Mouse (Mus musculus) myocyte (in vitro differentiated cells): ENCODE data around the gene Itgb1bp1. TPM values are rescaled to one million over a fixed set of nuclear protein-coding genes. Genes with fewer than 3 reads are reported as not detected.

Experiments
- H3K27me3 ChIP-seq: one replicate; pipeline ENCODE4 v1.6.1; 2011; ENCODE audit not compliant: control insufficient read depth, insufficient read depth, insufficient read length
- H3K36me3 ChIP-seq: one replicate; pipeline ENCODE4 v1.6.1; 2011; ENCODE audit not compliant: control insufficient read depth, insufficient read depth
- H3K4me2 ChIP-seq: one replicate; pipeline ENCODE4 v1.6.1; 2011; ENCODE audit warnings: low read depth, control low read depth
- H3K4me3 ChIP-seq: one replicate; pipeline ENCODE4 v1.5.1; 2011; ENCODE audit warnings: mild to moderate bottlenecking, control low read depth, moderate library complexity
- H3K79me2 ChIP-seq: one replicate; pipeline ENCODE4 v1.6.1; 2011; ENCODE audit not compliant: control insufficient read depth, insufficient read depth
- H3ac ChIP-seq: one replicate; pipeline ENCODE4 v1.6.1; 2011; ENCODE audit not compliant: control insufficient read depth, insufficient read length
- CEBPB ChIP-seq: IDR thresholded peaks from 2 replicates; pipeline ENCODE4 v1.6.1; 2011; ENCODE audit warnings: mild to moderate bottlenecking, moderate library complexity; ENCODE audit not compliant: poor library complexity, insufficient read depth, severe bottlenecking
- E2F4 ChIP-seq: IDR thresholded peaks from one replicate; pipeline ENCODE4 v1.6.1; 2011; ENCODE audit warnings: mild to moderate bottlenecking, control low read depth, moderate library complexity; ENCODE audit not compliant: insufficient read depth
- MAX ChIP-seq: IDR thresholded peaks from one replicate; pipeline ENCODE4 v1.6.1; 2011; ENCODE audit warnings: low read depth, mild to moderate bottlenecking, control low read depth
- MYOD1 ChIP-seq, 3 experiments: IDR thresholded peaks; one replicate each; pipeline ENCODE4 v1.6.1; 2011; ENCODE audit warnings: control low read depth in 2 of 3, low read depth in 2 of 3, mild to moderate bottlenecking in 2 of 3, moderate library complexity in 1 of 3; ENCODE audit not compliant: insufficient read length in 2 of 3, control insufficient read depth in 1 of 3
- MYOG ChIP-seq, 3 experiments: IDR thresholded peaks; one replicate each; pipeline ENCODE4 v1.6.1; 2011; ENCODE audit warnings: control low read depth in 2 of 3, low read depth in 2 of 3, mild to moderate bottlenecking in 2 of 3; ENCODE audit not compliant: insufficient read length in 2 of 3, control insufficient read depth in 1 of 3, insufficient read depth in 1 of 3
- POLR2A ChIP-seq: IDR thresholded peaks from one replicate; pipeline ENCODE4 v1.6.1; 2011; ENCODE audit warnings: low read depth, mild to moderate bottlenecking, control low read depth, moderate library complexity; ENCODE audit not compliant: insufficient read length
- POLR2AphosphoS2 ChIP-seq: IDR thresholded peaks from one replicate; pipeline ENCODE4 v1.6.1; 2011; ENCODE audit warnings: low read depth, control low read depth; ENCODE audit not compliant: insufficient read length
- REST ChIP-seq: IDR thresholded peaks from one replicate; pipeline ENCODE4 v1.6.1; 2011; ENCODE audit warnings: mild to moderate bottlenecking, control low read depth, moderate library complexity; ENCODE audit not compliant: insufficient read depth, insufficient read length
- SRF ChIP-seq: IDR thresholded peaks from one replicate; pipeline ENCODE4 v1.6.1; 2011; ENCODE audit warnings: low read depth; ENCODE audit not compliant: control insufficient read depth, insufficient read length
- TCF12 ChIP-seq: IDR thresholded peaks from one replicate; pipeline ENCODE4 v1.6.1; 2011; ENCODE audit warnings: mild to moderate bottlenecking, control low read depth; ENCODE audit not compliant: poor library complexity, insufficient read depth, severe bottlenecking
- TCF3 ChIP-seq: IDR thresholded peaks from one replicate; pipeline ENCODE4 v1.6.1; 2011; ENCODE audit warnings: low read depth, control low read depth; ENCODE audit not compliant: insufficient read length
- USF1 ChIP-seq: IDR thresholded peaks from one replicate; pipeline ENCODE4 v1.6.1; 2011; ENCODE audit warnings: low read depth, mild to moderate bottlenecking, control low read depth, moderate library complexity
- polyA plus RNA-seq: library from polyadenylated mRNA; unstranded; fragments of >200 nt; fragmentation: generic; extraction: Trizol; gene quantifications from one replicate; pipeline ENCODE4 v1.2.1, GENCODE M21; 2012; ENCODE audit warnings: missing spikeins

Gene Itgb1bp1
- polyA plus RNA-seq, 1 experiment: 45.4 TPM

GRCm38 (mm10) chr12:21260494-21261256, 25.4 kb downstream of the Itgb1bp1 start:
- H3K4me2 ChIP-seq: no peak overlapping the region
- no peak overlapping the region for H3K4me3 ChIP-seq
- no peaks in the 10 kb centered on the region for H3K36me3 ChIP-seq
- no peaks in the 10 kb centered on the region for H3K27me3 ChIP-seq
- TF ChIP-seq POLR2A: no peak
- no peak for TF ChIP-seq MYOG (IDR thresholded peaks at IDR 0.05; ENCODE audit: control insufficient read depth in 1 of 3, insufficient read depth in 1 of 3, insufficient read length in 2 of 3, low read depth in 2 of 3)
- H3ac ChIP-seq: no peak overlapping the region
- H3K79me2 ChIP-seq: no peaks in the 10 kb centered on the region

DNA sequence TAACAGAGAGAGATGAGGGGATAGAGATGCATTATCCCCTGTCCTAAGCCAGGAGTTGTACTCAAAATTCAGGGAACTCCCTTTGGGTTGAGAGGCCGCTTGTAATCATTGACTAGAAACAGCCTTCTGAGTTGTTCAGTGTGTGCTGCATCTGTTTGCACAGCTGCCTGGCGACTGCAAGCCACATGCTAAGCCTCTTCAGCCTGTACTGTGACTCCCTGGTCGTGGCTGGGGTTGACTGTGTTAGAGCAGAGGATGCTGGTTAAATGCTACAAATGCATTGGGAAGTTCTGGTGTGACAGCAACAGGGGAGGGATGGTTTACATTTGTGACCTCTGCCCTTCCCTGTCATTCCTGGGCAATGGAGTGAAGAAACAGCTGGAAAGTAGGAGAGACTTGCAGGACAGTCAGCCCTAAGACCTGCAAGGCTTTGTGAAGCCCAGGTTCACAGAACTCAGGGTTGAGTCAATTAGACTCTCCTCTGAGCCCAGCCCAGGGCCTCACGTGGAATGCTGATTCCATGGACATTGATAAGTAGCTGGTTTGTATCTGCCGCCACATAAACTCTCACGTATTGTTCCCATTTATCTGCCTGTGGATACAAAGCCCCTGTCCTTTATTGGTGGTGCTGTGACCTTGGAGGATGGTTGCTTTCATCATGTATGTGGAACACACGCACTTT, 38.2 kb downstream of the Itgb1bp1 start:
- Histone ChIP-seq H3K4me3 (no peak overlapping the region), H3K27me3 (no peaks in the 10 kb centered on the region), H3ac (no peak overlapping the region), H3K36me3 (peaks cover 5% of the 10 kb centered on the region), H3K79me2 (no peaks in the 10 kb centered on the region), H3K4me2 (no peak overlapping the region)
- no peak for TF ChIP-seq CEBPB
- TF ChIP-seq TCF12: no peak
- TF ChIP-seq POLR2A: no peak
- no peak for TF ChIP-seq USF1
- TF ChIP-seq MYOG (IDR thresholded peaks at IDR 0.05; ENCODE audit: control insufficient read depth in 1 of 3, insufficient read depth in 1 of 3, insufficient read length in 2 of 3, low read depth in 2 of 3): no peak
- TF ChIP-seq MAX: no peak
- TF ChIP-seq MYOD1 (IDR thresholded peaks at IDR 0.05; ENCODE audit: control insufficient read depth in 1 of 3, insufficient read length in 2 of 3, low read depth in 2 of 3): no peak
- no peak for TF ChIP-seq E2F4
- no peak for TF ChIP-seq REST
- TF ChIP-seq SRF: no peak
- TF ChIP-seq POLR2AphosphoS2: no peak
- no peak for TF ChIP-seq TCF3

DNA sequence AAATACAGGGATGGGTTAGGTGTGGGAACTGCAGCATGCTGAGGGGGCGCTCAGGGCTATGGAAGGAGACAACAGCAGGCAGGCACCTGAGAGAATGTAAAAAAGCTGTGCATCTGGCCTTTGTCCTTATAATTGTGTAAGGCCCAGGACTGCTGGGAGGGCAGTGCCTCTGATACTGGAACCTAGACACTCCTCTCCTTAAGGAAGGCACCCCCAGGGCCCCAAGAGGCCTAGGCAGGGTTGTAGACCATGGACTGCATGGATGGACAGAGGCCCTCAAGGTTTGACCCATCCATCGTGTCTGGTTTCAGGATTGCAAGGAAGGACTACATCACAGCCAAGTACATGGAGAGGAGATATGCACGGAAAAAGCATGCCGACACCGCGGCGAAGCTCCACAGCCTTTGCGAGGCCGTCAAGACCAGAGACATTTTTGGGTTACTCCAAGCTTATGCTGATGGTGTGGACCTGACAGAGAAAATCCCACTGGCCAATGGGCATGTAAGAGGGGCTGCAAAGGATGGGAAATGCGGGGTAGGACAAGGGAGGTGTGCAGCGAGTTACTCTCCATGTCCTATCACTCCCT, 41.6 kb downstream of the Itgb1bp1 start:
- TF ChIP-seq E2F4 (no peak), POLR2AphosphoS2 (no peak), MYOG (IDR thresholded peaks at IDR 0.05; ENCODE audit: control insufficient read depth in 1 of 3, insufficient read depth in 1 of 3, insufficient read length in 2 of 3, low read depth in 2 of 3) (no peak), MYOD1 (IDR thresholded peaks at IDR 0.05; ENCODE audit: control insufficient read depth in 1 of 3, insufficient read length in 2 of 3, low read depth in 2 of 3) (no peak), MAX (no peak), POLR2A (no peak), SRF (no peak), TCF12 (no peak), USF1 (no peak), CEBPB (no peak), REST (no peak), TCF3 (no peak)
- no peaks in the 10 kb centered on the region for H3K79me2 ChIP-seq
- H3K4me2 ChIP-seq: no peak overlapping the region
- H3K36me3 ChIP-seq: no peaks in the 10 kb centered on the region
- H3ac ChIP-seq: no peak overlapping the region
- H3K27me3 ChIP-seq: no peaks in the 10 kb centered on the region
- H3K4me3 ChIP-seq: no peak overlapping the region

DNA sequence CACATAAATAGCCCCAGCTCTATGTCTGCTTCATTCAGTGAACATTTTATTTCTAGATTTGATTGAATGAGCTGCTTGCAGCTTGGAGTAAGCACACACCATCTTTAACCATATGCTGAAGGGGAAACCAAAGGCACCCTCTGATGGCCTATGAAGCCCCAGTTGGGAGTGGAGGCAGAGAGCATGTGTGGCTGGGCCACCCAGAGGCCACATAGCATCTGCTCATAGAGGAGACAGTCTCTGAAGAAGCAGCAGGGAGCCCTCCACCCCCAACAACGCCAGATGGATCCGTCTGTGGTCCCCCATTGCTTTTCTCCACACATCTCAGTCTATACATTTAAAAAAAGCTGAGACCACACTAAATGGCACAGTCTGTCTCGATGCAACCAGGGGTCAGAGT, 44.1 kb downstream of the Itgb1bp1 start:
- no peak overlapping the region for H3K4me2 ChIP-seq
- H3K27me3 ChIP-seq: no peaks in the 10 kb centered on the region
- TF ChIP-seq TCF3 (no peak), USF1 (no peak), POLR2A (no peak), MAX (no peak), CEBPB (no peak), E2F4 (no peak), MYOD1 (IDR thresholded peaks at IDR 0.05; ENCODE audit: control insufficient read depth in 1 of 3, insufficient read length in 2 of 3, low read depth in 2 of 3) (no peak), MYOG (IDR thresholded peaks at IDR 0.05; ENCODE audit: control insufficient read depth in 1 of 3, insufficient read depth in 1 of 3, insufficient read length in 2 of 3, low read depth in 2 of 3) (no peak), POLR2AphosphoS2 (no peak), REST (no peak), TCF12 (no peak), SRF (no peak)
- no peak overlapping the region for H3ac ChIP-seq
- H3K4me3 ChIP-seq: no peak overlapping the region
- no peaks in the 10 kb centered on the region for H3K79me2 ChIP-seq
- no peaks in the 10 kb centered on the region for H3K36me3 ChIP-seq
